Mouse (Mus musculus) lung, postnatal 0 days (tissue): ENCODE data around the gene Mapk8ip2.

Experiments used
- CTCF ChIP-seq: IDR thresholded peaks from 2 replicates; pipeline ENCODE4 v1.5.1; 2016; ENCODE audit warnings: antibody characterized with exemption, mild to moderate bottlenecking
- EP300 ChIP-seq: IDR thresholded peaks from 2 replicates; pipeline ENCODE4 v1.6.1; 2016; ENCODE audit warnings: antibody characterized with exemption, mild to moderate bottlenecking, control low read depth

DNA sequence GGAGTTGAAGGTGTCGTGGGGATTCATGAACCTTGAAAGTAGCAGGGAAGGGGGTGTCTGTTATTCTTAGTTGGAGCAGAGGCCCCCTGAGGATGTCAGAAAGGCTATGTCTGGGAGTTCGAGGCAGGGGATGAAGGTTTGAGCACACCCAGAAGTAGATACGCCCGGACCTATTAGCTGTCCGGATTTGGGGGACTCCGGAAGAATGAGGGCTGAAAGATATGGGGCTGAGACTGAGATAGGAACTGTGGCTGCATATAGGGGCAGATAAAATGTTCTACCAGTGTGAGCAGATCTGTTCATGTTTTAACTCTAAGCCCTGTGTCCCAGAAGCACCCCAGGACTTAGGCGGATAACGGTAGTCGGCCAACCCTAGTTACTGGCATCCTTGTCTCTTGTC is 51.1 kb downstream of the Mapk8ip2 start:
- TF ChIP-seq EP300 (no peak), CTCF (no peak)
